Mouse (Mus musculus): Measurements from ENCODE around the gene Cdk20.

DNA sequence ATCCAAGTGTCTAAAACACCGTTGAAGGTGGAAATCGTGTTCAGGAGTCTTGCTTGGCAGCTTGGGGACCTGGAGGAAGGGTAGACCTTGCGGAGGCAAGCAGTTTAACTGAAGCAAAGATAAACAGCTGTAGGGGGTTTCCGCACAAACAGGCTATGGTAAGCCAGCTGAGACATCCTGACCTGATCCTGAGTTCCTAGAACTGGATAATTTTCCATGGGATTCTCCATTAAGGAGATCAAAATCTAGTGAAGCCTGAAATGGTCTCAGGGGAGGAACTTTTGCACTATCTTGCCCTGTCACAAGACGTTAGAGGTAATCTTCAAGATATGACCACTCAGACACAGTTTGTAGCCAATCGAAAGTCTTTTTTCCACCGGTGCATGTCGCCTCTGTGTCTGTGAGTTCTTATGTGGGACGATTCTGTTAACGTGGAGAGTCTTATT is 29.6 kb upstream of the Cdk20 start:
- TF ChIP-seq CTCF (IDR thresholded peaks at IDR 0.05; ENCODE audit: insufficient read depth, low read depth, low read length) (no peak), POLR2A (IDR thresholded peaks at IDR 0.05; ENCODE audit: insufficient read depth, low read depth, low read length) (no peak)
